Mouse (Mus musculus) testis, adult 2 months (tissue): ENCODE results near the gene 1700019N19Rik. TPM values are rescaled to one million over a fixed set of nuclear protein-coding genes. Genes with fewer than 3 reads are reported as not detected.

Source experiments
- H3K27ac ChIP-seq: fragments of 200-500 bp; 2 replicates; pipeline ENCODE4 v1.5.1; 2012; ENCODE audit warnings: low read depth, low read length; ENCODE audit not compliant: control insufficient read depth, insufficient read depth
- H3K27me3 ChIP-seq: fragments of 200-500 bp; 2 replicates; pipeline ENCODE4 v1.6.1; 2012; ENCODE audit warnings: mild to moderate bottlenecking, low read length, moderate library complexity; ENCODE audit not compliant: control insufficient read depth, insufficient read depth
- H3K36me3 ChIP-seq: fragments of 200-500 bp; 2 replicates; pipeline ENCODE4 v1.6.1; 2012; ENCODE audit warnings: mild to moderate bottlenecking, low read length; ENCODE audit not compliant: control insufficient read depth, insufficient read depth
- H3K4me1 ChIP-seq: fragments of 200-500 bp; 2 replicates; pipeline ENCODE4 v1.6.1; 2012; ENCODE audit warnings: low read length; ENCODE audit not compliant: control insufficient read depth, insufficient read depth
- H3K4me3 ChIP-seq: fragments of 200-500 bp; 2 replicates; pipeline ENCODE4 v1.5.1; 2012; ENCODE audit warnings: low read depth, mild to moderate bottlenecking, low read length, moderate library complexity, mixed read lengths; ENCODE audit not compliant: control insufficient read depth
- CTCF ChIP-seq: fragments of 200-500 bp; IDR thresholded peaks from 2 replicates; pipeline ENCODE4 v1.5.1; 2012; ENCODE audit warnings: low read depth, mild to moderate bottlenecking, inconsistent platforms, low read length, moderate library complexity; ENCODE audit not compliant: control insufficient read depth, insufficient read depth, insufficient replicate concordance
- POLR2A ChIP-seq: fragments of 200-500 bp; IDR thresholded peaks from 2 replicates; pipeline ENCODE4 v1.6.1; 2012; ENCODE audit warnings: low read depth, mild to moderate bottlenecking, inconsistent platforms, low read length, moderate library complexity; ENCODE audit not compliant: control insufficient read depth
- polyA plus RNA-seq: library from polyadenylated mRNA; depleted of rRNA; stranded (reverse); fragments of >200 nt; gene quantifications from 2 replicates; pipeline ENCODE4 v1.2.3, GENCODE M21; 2012

Gene 1700019N19Rik
- polyA plus RNA-seq, 1 experiment = 599 TPM

GRCm38 (mm10) chr19:58822454-58823200 lies 28.4 kb upstream of the 1700019N19Rik start:
- no peak overlapping the region for H3K27ac ChIP-seq
- TF ChIP-seq CTCF (no peak), POLR2A (no peak)
- no peaks in the 10 kb centered on the region for H3K27me3 ChIP-seq
- no peak overlapping the region for H3K4me3 ChIP-seq
- no peaks in the 10 kb centered on the region for H3K36me3 ChIP-seq
- H3K4me1 ChIP-seq = no peaks in the 10 kb centered on the region

GRCm38 (mm10) chr19:58818571-58819415 lies 24.5 kb upstream of the 1700019N19Rik start:
- TF ChIP-seq POLR2A = no peak
- TF ChIP-seq CTCF = no peak
- H3K27ac ChIP-seq = no peak overlapping the region
- no peaks in the 10 kb centered on the region for H3K27me3 ChIP-seq
- no peak overlapping the region for H3K4me3 ChIP-seq
- H3K4me1 ChIP-seq = peaks cover 4% of the 10 kb centered on the region; the same call in 1 of the 2 replicates
- no peaks in the 10 kb centered on the region for H3K36me3 ChIP-seq

- TF ChIP-seq CTCF (no peak), POLR2A (no peak)
Measured at GRCm38 (mm10) chr19:58817398-58817797, 23.1 kb upstream of the 1700019N19Rik start.

GRCm38 (mm10) chr19:58816453-58817041 lies 22.3 kb upstream of the 1700019N19Rik start:
- Histone ChIP-seq H3K4me1 (peaks cover 4% of the 10 kb centered on the region; the same call in 1 of the 2 replicates), H3K4me3 (no peak overlapping the region), H3K36me3 (no peaks in the 10 kb centered on the region), H3K27ac (no peak overlapping the region), H3K27me3 (no peaks in the 10 kb centered on the region)
- TF ChIP-seq POLR2A (no peak), CTCF (no peak)

More at GRCm38 (mm10) chr19:58817398-58817797, 23.1 kb upstream of the 1700019N19Rik start:
- Histone ChIP-seq H3K4me1 (peaks cover 4% of the 10 kb centered on the region; the same call in 1 of the 2 replicates), H3K27me3 (no peaks in the 10 kb centered on the region), H3K27ac (no peak overlapping the region; the same call in 1 of the 2 replicates), H3K4me3 (no peak overlapping the region), H3K36me3 (no peaks in the 10 kb centered on the region)

GRCm38 (mm10) chr19:58815179-58815922 lies 21.1 kb upstream of the 1700019N19Rik start:
- no peak for TF ChIP-seq POLR2A
- TF ChIP-seq CTCF = no peak
- no peak overlapping the region for H3K4me3 ChIP-seq

GRCm38 (mm10) chr19:58810536-58810935 lies 16.3 kb upstream of the 1700019N19Rik start:
- Histone ChIP-seq H3K4me3 (no peak overlapping the region), H3K27me3 (no peaks in the 10 kb centered on the region), H3K4me1 (no peaks in the 10 kb centered on the region), H3K36me3 (no peaks in the 10 kb centered on the region), H3K27ac (no peak overlapping the region)
- TF ChIP-seq POLR2A = no peak
- no peak for TF ChIP-seq CTCF

More at GRCm38 (mm10) chr19:58815179-58815922, 21.1 kb upstream of the 1700019N19Rik start:
- Histone ChIP-seq H3K4me1 (peaks cover 4% of the 10 kb centered on the region; the same call in 1 of the 2 replicates), H3K27ac (no peak overlapping the region), H3K27me3 (no peaks in the 10 kb centered on the region), H3K36me3 (no peaks in the 10 kb centered on the region)
